Mouse (Mus musculus): ENCODE data around the gene Mgea5.

The Mgea5 gene

DNA sequence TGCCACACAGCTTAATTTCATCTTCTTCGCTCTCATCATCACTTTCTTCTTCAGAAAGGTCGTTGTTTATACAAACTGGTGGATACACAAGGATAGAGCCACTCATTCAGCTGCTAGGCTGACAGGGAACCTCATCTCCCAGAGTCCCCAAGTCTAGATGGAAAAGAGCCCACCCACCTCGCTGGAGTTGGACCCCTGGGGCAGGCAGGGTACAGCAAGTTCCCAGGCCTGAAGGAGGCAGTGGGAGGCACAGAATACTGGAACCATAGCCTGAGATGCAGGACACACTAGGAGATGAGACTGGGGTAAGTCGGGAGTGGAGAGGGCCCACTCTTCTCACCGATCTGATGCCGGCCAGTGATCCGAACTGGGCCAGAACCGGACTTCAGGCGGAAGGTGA, 35.4 kb downstream of the Mgea5 start:
- no peak for DNase-seq (ENCODE audit: low spot score)

DNA sequence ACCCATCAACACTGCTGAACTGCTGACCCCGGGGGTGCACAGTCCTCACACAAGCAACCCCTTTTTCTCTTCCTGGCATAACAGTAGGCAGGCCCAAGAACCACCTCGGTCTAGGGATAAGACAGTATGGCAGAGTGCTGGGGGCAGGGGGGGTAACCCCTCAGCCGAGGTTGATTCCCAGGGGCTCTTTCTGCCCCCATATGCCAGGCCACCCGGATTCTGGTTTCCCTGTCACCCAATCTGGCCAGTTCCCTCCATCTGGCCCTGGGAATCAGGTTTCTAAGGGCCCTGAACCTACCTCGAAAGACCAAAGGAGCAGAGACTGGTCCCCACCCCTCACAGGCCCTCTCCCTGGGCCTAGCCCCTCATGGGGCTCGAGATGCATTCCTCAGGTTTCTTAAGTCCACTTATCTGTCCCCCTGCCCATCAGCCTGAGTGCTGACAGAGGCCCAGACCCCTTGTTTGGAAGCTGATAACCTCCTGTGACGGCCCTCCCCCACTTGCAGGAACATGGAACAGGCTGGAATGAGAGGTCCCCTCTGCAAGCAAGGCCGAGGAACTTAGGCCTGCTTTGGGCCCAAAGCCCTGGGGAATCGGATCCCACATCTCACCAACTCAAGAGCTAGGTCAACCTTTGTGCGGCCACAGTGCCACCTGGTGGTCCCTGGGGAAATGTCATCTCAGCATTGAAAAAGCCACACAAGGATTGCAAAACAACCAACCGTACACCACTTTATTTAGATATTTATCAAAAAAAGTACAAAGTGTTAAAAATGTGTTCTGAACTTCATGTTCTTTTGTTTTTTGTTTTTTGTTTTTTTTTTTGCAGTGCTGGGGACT, 36.4 kb downstream of the Mgea5 start:
- peak; percentile 91 for DNase-seq (ENCODE audit: low spot score)

DNA sequence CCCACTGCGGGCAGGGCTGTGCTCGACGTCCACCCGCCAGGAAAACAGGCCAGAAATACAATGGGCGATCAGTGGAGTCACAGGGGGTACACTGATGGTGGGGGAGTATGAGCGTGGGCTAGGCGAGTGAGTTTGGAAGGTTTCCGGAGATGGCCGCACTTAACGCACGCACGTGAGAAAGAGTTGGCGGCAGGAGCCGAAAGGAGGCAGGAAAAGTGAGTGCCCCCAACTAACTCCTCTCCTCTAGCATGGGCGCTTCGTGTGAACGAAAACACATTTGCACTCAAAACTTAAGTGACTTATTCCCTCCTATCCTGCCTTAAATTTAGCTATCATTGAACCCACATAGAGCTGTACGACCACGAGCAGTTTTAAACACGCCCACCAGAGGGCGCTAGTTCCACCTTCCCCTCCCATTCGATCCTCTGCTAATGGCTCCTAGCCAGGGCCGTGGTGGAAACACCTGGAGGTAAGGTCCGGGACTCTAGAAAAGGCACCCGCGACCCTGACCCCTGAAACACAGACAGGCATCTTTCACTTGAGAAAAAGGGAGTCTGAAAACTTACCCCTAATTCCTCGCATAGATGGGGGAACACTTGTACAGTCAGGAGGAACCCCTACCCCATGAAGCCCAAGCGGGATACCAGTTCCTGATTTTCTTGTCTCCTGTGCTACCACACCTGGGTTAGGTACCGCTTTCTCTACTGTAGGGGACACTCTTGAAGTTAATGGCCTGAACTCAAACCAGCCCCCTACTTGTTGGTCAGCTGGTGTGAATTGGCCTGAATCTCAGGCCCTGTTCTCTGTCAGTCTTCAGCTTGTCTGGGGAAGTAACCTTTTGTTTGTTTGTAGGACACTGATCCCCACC, 37.2 kb downstream of the Mgea5 start:
- DNase-seq (ENCODE audit: low spot score): peak; percentile 63

DNA sequence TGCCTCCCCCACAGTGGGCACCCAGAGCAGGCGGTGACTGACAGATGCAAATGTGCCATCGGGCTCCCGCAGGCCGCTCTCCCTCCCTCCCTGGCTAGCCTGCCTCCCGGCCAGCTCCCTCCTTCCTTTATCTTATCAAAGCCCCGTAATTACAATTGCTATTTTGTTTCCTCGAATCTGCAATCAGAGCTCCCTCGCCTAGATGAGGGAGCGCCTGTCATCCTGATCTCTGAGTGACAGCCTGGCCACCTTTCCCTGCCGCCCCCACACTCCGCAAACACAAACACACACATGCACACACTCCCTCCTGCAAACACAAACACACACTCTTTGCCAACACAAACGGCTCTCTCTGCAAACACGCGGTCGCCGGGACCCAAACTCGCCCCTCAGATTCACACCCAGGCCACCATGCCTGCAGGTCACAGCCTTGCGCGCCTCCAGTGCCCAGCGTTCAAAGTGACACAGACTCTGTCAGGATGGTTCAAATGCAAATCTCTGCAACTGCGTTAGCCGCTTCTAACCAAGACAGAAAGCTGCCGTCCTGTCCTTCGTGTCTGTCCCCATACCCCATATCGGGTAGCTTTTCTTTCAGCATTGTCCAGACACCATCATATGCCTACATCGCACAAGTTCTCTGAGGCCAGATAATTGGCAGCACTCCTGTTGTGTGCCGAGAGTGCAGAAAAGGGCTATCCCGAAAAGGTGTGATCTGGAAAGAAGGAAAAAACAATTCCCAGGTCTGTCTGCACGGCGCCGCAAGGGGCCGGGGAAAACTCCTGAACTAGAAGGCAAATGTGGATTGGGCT, 38.1 kb downstream of the Mgea5 start:
- no peak for DNase-seq (ENCODE audit: low spot score)

DNA sequence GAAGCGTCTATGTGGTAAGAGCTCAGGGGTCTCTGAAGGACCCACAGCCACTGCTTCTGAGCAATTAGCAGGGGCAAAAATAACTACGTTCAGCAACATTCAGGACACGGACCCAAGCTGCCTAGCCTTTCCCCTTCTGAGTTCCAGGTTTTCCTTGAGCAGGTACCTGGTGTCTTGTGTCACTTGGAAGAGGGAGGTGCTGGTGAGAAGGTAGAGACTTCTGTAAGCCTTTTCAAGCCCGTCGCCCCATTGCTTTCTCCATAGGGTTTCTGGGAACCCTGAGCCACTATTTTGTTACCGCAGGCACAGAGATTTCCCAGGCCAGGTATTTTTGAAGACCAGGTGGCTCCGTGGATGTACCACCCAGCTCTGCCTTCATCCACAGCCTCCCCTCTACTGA, 40.0 kb downstream of the Mgea5 start:
- DNase-seq (ENCODE audit: low spot score): no peak

DNA sequence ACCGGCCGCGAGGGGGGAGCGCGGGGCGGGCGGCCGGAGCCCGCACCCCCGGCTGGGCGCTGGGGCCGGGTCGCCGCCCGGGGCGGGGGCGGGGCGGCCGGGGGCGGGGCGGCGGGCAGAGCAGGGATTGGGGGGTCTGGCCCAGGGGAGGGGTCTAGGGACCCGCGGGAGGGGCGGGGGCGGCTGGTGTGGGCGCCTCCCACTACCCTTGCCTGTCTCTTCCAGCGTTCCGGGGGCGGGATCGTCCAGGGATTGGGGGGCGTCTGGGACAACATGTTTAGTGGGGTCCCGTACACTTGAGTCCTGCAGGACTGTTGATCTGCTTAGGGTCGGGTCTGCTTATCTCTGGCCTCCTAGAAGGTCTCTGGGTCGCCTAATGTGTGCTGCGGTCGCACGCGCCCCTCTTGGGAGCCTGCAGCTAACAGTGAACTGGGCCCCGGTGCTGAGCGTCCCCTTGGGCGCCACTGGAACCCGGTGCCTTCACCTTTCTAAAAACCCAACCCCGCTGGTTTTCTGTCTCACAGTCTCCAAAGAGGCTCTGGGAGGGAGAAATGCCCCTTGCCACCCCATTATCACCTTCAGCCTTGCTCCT, 40.6 kb downstream of the Mgea5 start:
- DNase-seq (ENCODE audit: low spot score): no peak

DNA sequence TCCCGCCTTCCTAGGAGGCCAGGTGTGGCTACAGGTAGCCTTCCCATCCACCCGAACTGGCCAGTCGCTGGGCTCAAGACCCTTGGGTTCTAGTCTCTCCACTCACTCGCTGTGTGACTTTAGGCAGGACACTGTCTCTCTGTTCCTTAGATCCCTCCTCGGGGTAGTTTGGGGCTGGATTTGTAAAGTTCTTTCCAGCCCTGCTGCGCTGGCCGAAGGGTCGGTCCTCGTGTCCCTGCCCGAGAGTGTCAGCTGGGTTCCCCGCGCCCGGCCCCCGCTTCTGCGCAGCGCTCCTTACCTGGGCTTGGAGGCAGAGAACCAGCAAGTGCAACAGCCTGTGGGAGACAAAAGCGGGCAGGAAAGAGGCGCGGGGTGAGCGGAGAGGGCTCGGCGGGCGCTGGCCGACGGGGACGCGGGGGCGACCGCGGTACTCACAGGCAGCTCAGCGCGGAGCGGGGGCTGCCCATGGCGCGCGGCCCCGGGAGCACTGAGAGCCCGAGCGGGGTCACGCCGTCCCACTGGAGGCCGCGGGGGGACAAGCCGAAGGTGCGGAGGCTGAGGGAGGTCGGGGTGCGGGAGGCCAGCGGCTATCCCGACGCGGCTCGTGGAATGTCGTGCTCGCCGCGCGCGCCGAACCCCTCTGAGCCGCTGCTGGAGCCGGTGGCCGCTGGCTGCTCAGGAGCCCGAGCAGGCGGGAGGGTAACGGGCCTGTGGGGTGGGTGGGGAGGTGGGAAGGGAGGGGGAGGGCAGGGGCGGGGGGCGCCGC, 41.2 kb downstream of the Mgea5 start, which contains the start of gene Fgf8:
Fgf8 (minus strand) TSS at position 698 of the 766 bp plus-strand sequence.
- DNase-seq (ENCODE audit: low spot score): no peak

DNA sequence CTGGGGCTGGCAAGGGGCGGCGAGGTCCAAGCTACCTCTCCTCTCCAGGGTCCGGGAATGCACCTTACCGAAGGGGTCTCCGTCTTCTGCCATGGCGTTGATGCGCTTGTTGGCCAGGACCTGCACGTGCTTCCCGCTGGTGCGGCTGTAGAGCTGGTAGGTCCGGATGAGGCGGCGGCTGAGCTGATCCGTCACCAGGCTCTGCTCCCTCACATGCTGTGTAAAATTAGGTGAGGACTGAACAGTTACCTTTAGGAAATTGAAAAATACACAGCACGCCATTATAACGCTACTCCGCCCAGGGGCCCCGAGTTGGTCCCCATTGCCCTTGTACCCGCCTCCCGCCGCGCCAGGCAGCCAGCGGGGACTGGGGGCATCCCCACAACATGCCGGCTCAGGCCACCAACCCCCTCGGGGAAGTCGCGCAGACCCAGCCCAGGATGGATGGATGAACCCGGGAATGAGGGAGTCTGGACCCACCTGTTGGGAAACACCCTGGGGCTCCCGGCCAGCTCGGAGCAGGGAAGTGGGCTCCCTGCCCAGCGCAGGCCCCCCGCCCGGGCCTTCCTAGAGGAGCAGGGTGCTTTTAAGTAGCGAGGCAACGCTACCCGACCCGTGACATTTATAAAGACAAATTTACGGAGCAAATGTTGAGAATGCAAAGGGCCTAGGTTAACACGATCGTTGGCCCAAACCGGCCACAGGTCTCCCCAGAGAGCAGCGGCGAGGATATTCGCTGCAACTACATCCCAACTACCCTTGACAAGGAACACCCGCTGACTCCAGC, 42.0 kb downstream of the Mgea5 start:
- DNase-seq (ENCODE audit: low spot score): no peak

DNA sequence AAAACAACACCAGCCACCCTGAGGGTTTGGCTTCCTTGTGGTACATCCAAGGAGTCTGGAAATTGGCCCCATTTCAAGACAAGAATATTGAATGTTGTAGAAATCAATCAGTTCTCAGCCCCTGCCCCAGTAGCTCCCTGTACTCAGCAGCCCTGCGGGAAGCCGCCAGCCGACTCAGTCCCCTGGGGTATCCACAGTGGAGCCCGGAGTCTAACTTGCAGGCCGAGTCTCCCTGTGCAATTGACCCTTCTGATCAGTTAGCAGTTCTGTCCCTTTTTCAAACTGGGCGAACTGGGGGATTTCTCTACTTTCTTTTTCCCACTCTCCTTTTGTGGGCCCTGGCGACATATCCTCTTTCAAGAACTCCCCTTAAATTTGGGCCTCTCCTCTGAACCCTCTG, 42.8 kb downstream of the Mgea5 start:
- no peak for DNase-seq (ENCODE audit: low spot score)

DNA sequence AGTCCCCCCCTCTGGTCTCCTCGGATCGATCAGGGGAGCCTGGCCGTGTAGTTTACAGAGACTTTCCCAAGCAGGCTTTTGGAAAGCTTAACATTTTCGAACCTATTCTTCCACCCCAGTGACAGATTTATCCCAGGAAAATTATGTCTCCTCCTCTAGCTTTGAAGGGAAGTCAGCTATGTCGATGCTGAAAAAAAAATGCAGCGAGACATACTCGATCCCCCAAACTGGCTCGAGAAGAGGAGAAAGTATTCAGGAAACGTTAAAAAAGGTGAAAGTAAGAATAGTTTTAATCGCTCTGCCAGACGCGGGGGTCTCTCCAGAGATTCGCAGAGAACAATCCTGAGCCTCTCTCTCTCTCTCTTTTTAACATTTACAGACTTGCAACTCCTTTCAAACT, 43.4 kb downstream of the Mgea5 start:
- DNase-seq (ENCODE audit: low spot score): no peak

DNA sequence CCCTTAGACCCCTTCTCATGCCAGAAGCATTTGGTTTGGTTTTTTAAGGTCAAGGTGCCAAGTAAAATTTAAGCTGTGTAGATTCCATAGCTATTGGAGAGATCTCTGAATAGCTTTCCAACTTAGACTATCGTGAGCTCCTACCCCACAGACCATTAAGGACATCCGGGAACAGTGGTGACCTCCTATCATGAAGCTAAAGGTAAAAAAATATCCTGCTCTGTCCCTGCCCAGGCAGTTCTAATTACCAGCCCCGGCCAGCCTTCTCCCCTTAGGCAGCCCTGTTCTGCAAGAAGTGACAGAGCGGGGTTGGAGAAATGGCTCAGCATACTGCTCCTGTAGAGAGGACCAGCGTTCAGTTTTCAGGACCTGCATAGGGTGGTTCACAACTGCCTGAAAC, 45.1 kb downstream of the Mgea5 start:
- no peak for DNase-seq (ENCODE audit: low spot score)

DNA sequence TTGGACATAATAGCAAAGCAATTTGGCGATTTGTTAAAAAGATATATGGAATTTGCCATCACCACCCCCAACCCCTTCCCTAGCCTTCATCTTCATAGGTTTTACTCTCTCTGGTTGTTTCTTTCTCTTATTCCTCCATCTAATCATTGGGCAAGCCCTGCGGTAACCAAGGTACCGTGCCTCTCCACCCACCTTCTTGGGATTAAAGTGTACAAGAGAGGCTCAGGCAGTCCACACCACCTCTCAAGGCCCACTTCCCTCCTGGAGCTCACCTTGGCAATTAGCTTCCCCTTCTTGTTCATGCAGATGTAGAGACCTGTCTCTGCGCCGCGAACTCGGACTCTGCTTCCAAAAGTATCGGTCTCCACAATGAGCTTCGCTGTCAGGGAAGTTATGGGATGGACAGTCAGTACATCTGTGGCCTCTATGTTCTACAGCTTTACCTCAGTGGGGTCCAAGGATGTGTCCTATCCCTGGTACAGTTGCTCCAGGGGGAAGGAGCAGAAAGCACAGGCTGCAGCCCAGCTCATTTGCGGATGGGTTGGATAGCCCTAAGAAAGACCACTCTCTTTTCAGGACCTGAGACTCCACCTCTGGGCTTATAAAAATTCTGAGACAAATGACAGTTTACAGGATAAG, 45.7 kb downstream of the Mgea5 start:
- no peak for DNase-seq (ENCODE audit: low spot score)

DNA sequence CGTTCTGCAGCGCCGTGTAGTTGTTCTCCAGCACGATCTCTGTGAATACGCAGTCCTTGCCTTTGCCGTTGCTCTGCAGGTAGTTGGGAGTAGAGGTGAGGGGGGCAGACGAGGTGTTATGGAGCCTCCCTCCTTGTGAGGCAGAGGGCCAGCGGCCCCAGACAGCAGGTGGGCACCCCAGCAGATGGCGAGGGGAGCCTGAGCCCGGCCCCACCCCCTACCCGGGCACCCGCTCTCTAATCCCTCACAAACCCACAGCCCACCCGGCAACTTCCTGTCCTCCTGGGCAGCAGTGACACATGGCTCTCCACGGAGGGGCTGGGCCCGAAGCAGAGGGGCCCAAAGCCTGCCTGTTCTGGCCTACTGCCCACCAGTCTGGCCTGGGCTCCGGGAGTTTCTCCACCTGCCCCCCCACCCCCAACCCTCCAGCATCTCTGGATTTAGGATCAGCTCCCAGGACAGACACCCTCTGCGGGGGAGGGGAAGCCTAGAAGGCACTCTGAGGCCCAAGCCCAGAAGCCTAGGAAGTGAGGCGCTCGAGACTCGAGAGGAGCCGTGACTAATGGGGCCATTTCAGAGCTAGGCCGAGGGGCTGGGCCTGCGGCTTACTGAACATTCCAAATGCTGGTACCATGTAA, 46.3 kb downstream of the Mgea5 start:
- no peak for DNase-seq (ENCODE audit: low spot score)

DNA sequence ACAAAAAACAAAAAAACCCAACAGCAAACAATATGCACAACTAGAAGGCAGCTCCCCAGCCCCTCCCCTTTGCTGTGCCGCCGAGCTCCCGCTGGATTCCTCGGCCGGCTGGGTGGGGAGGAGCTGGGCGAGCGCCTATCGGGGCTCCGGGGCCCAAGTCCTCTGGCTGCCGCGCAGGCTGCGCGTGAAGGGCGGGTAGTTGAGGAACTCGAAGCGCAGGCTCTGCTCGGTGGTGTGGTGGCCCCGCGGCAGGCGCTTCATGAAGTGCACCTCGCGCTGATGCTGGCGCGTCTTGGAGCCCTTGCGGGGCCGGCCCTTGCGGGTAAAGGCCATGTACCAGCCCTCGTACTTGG, 46.8 kb downstream of the Mgea5 start:
- DNase-seq (ENCODE audit: low spot score): no peak

DNA sequence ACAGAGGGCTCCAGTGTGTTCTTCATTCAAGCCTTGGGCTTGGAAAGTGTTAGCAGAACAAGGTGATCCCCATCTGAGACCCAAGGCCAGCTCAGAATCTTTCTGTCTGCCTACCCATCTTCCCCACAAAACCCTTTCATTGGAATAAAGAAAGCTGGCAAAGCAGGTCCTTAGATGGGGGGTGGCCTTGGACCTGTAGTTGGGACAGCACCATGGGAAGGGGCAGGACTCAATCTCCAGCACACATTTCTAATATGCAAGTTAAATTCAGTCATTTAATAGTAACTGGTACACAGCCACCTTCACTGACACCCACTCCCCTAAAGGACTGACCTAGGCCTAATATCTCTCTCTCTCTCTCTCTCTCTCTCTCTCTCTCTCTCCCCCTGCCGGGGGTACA, 47.4 kb downstream of the Mgea5 start:
- no peak for DNase-seq (ENCODE audit: low spot score)

DNA sequence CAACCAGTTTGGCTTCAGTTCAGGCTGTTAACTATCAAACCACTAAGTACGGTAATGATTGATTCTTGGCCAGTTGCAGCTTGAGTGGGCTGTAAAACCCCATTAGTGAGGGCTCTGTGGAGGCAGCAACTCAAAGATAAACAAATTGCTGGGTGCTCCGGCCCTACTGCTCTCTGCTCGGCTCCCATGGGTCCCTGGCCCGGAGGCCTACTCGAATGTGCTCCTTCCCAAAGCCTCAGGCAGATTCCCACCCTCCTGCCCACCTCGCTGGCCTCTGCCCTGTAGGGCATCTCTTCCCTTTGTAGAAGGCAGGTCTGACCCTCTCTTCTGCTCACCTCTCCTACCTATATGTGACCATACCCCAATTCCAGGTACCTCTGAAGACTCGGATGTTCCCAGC, 48.9 kb downstream of the Mgea5 start:
- DNase-seq (ENCODE audit: low spot score): no peak

DNA sequence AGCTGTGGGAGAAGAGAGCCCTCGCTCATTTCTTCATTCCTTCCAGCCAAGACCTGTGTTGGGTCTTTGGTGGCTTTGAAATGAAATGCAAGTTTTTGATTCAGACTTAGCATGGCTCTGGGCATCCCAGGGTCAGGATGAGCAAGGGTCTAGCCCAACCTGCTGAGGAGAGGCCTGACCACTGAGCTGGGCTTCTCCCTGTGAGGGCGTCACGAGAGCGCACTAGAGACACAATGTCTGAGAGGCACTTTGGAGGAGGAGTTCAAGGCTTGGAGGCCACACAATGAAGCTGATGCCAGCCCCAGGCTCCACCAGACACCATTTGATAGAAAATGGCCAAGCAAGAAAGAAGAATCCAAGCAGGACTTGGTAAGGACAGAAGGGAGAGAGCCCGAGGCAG, 49.4 kb downstream of the Mgea5 start:
- DNase-seq (ENCODE audit: low spot score): no peak

DNA sequence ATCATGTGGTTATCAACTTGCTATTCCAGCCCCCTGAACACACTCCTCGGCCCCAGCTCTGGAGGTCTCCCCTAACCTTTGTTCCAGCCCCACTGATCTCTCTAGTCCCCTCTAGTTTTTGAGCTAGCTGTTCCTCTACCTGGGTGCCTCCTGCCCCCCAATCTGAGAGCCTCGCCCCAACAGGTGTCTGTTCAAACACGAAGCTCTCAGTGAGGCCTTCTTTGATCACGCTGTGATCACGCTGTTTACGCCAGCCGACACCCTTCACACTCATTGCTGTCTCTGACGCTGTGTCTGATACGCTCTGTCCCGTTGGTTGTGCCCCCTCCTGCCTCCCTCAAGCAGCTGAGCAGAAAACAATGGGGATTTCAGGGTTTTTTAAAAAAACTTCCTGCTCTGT, 50.1 kb downstream of the Mgea5 start:
- DNase-seq (ENCODE audit: low spot score): no peak

DNA sequence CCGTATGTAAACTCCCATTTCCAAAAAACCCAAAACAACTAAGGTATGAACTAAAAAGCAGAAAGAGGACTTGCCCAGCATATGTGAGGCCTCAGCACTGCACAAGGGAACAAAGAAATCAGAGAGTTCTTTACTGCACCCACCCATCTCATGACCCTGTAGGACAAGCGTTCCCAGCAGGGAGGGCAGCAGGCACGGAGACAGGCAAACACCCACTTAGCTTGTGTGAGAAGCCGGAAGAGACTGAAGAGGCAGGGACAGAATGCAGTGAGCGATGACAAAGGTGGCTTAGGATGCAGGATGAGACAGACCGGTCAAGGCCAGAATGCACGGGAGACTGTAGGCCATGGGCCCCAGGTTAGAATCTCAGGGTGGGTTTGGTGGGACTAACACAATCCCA, 52.0 kb downstream of the Mgea5 start:
- no peak for DNase-seq (ENCODE audit: low spot score)

DNA sequence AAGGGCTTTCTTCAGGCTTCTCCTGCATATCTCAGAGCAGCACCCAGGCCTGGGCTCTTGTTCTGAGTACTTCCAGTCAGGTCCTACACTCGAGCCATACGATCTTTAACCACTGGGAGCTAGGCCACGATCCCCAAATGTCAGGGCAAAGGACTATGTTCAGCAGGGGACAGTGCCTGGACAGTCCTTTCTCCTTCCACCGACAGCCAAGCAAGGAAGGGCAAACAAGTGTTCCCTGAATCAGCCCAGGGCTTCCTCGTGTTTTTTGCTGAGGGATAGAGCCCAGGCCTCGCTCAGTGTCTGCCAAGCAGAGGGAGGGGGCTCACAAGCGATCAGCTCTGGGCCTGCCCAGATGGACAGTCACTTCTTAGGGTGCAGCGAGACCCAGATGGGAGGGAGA, 53.6 kb downstream of the Mgea5 start:
- DNase-seq (ENCODE audit: low spot score): no peak
